Mouse (Mus musculus): ENCODE measurements around the gene Rps19. TPM values are rescaled to one million over a fixed set of nuclear protein-coding genes. Genes with fewer than 3 reads are reported as not detected.

The Rps19 gene
- total and polyA plus RNA-seq, 3 experiments: 1,739 to 4,140 (median 2,094) TPM

- no peak for TF ChIP-seq E2F4 (IDR thresholded peaks at IDR 0.05; ENCODE audit: insufficient replicate concordance, low read depth, low read length)
- TF ChIP-seq MXI1 (IDR thresholded peaks at IDR 0.05; ENCODE audit: low read depth, low read length): peak; percentile 90
Measured at GRCm38 (mm10) chr7:24850899-24851303, 33.3 kb upstream of the Rps19 start (continued).

- peak overlapping the region; percentile 62 for H3K4me2 ChIP-seq (ENCODE audit: insufficient read depth, low read depth, poor library complexity, severe bottlenecking)
- H3K27ac ChIP-seq (ENCODE audit: insufficient read depth, low read depth): peak overlapping the region; percentile 70
- dilution Hi-C loops (cut with MboI; ENCODE audit: extremely low pct_ligation_motif_present, extremely low pct_unique_long_range_greater_than_20kb, low sequenced_read_pairs) (no loop called here), in situ Hi-C loops (cut with MboI; ENCODE audit: low pct_ligation_motif_present, low pct_unique_long_range_greater_than_20kb, low sequenced_read_pairs) (loop anchor here (10.0 kb wide), 1 partner anchor 53 kb away; the partner anchor contains the start of gene Arhgef1)
- H3K36me3 ChIP-seq (replicated peaks in 1 of 2; ENCODE audit: control insufficient read depth in 1 of 2, insufficient read depth in 1 of 2, low read length in 1 of 2): no peaks in the 10 kb centered on the region
- peaks cover 25 to 54% of the 10 kb centered on the region in 2 experiments for H3K4me1 ChIP-seq (ENCODE audit: control insufficient read depth in 1 of 2, insufficient read depth in 2 of 2)
- TF ChIP-seq MXI1 (IDR thresholded peaks at IDR 0.05; ENCODE audit: low read depth, low read length): 0 out of 2 replicates have a peak, but pooled peaks have one; percentile 14
- peak; percentile 40; the same call in 1 of the 2 replicates for TF ChIP-seq MYC (IDR thresholded peaks at IDR 0.05; ENCODE audit: low read depth, low read length)
- TF ChIP-seq SIN3A (IDR thresholded peaks at IDR 0.05; ENCODE audit: low read length): 0 out of 2 replicates have a peak, but pooled peaks have one; percentile 19
- no peak for TF ChIP-seq MAX (IDR thresholded peaks at IDR 0.05; ENCODE audit: low read length)
- peak in 1 of 2 experiments; percentile 35; a peak in 1 of 4 replicates for TF ChIP-seq CTCF (conservative IDR thresholded peaks at IDR 0.05 in 1 of 2, IDR thresholded peaks at IDR 0.05 in 1 of 2; ENCODE audit: low read depth in 2 of 2, low read length in 2 of 2)
- peak; percentile 53 for DNase-seq (ENCODE audit: extremely low read depth)
- peak overlapping the region; percentile 87 for H3K9ac ChIP-seq (ENCODE audit: insufficient read depth, low read depth)
- H3K4me3 ChIP-seq (replicated peaks in 1 of 3; ENCODE audit: low read depth in 2 of 3, low read length in 2 of 3, poor library complexity in 1 of 3): peak overlapping the region; percentile 42 to 64 (median 50)
- no peaks in the 10 kb centered on the region for H3K79me2 ChIP-seq (replicated peaks; ENCODE audit: control insufficient read depth, extremely low read depth, insufficient read depth, poor library complexity, severe bottlenecking)
- H3K9me3 ChIP-seq (replicated peaks; ENCODE audit: low read length): no peaks in the 10 kb centered on the region
- no peaks in the 10 kb centered on the region for H3K27me3 ChIP-seq (replicated peaks)
Measured at GRCm38 (mm10) chr7:24851596-24852325, 32.4 kb upstream of the Rps19 start.

- Histone ChIP-seq H3K9ac (ENCODE audit: insufficient read depth, low read depth) (peak overlapping the region; percentile 87), H3K27ac (ENCODE audit: insufficient read depth, low read depth) (peak overlapping the region; percentile 70), H3K27me3 (replicated peaks) (no peaks in the 10 kb centered on the region), H3K4me3 (replicated peaks in 1 of 3; ENCODE audit: low read depth in 2 of 3, low read length in 2 of 3, poor library complexity in 1 of 3) (peak overlapping the region; percentile 42 to 64 (median 50)), H3K9me3 (replicated peaks; ENCODE audit: low read length) (no peaks in the 10 kb centered on the region), H3K4me1 (ENCODE audit: control insufficient read depth in 1 of 2, insufficient read depth in 2 of 2) (peaks cover 18 to 46% of the 10 kb centered on the region in 2 experiments; a peak in 3 of 4 replicates), H3K4me2 (ENCODE audit: insufficient read depth, low read depth, poor library complexity, severe bottlenecking) (peak overlapping the region; percentile 62), H3K36me3 (replicated peaks in 1 of 2; ENCODE audit: control insufficient read depth in 1 of 2, insufficient read depth in 1 of 2, low read length in 1 of 2) (no peaks in the 10 kb centered on the region), H3K79me2 (replicated peaks; ENCODE audit: control insufficient read depth, extremely low read depth, insufficient read depth, poor library complexity, severe bottlenecking) (no peaks in the 10 kb centered on the region)
- DNase-seq (ENCODE audit: extremely low read depth): peak; percentile 96
- no peak for TF ChIP-seq E2F4 (IDR thresholded peaks at IDR 0.05; ENCODE audit: insufficient replicate concordance, low read depth, low read length)
- TF ChIP-seq RCOR1 (conservative IDR thresholded peaks at IDR 0.05; ENCODE audit: low read depth, low read length): no peak
- peak; percentile 89 for TF ChIP-seq MXI1 (IDR thresholded peaks at IDR 0.05; ENCODE audit: low read depth, low read length)
- TF ChIP-seq RAD21 (IDR thresholded peaks at IDR 0.05; ENCODE audit: low read depth, low read length): no peak
- peak; percentile 67; the same call in 1 of the 2 replicates for TF ChIP-seq ZMIZ1 (IDR thresholded peaks at IDR 0.05; ENCODE audit: low read depth, low read length)
- no peak for TF ChIP-seq ZNF384 (IDR thresholded peaks at IDR 0.05; ENCODE audit: low read depth, low read length)
- 0 out of 2 replicates have a peak, but pooled peaks have one; percentile 11 for TF ChIP-seq IRF4 (IDR thresholded peaks at IDR 0.05; ENCODE audit: low read depth, low read length)
- TF ChIP-seq USF2 (conservative IDR thresholded peaks at IDR 0.05; ENCODE audit: low read depth, low read length): no peak
- peak; percentile 88 for TF ChIP-seq TCF12 (IDR thresholded peaks at IDR 0.05; ENCODE audit: low read depth, low read length)
- no peak for TF ChIP-seq MAZ (IDR thresholded peaks at IDR 0.05; ENCODE audit: low read depth, low read length)
- TF ChIP-seq TBP (conservative IDR thresholded peaks at IDR 0.05; ENCODE audit: low read depth, low read length): peak; percentile 93
- TF ChIP-seq UBTF (IDR thresholded peaks at IDR 0.05; ENCODE audit: low read depth, low read length): no peak
- TF ChIP-seq POLR2A (IDR thresholded peaks at IDR 0.05; ENCODE audit: low read depth, low read length): peak; percentile 90
- peak; percentile 47; the same call in 1 of the 2 replicates for TF ChIP-seq NELFE (IDR thresholded peaks at IDR 0.05; ENCODE audit: low read depth, low read length)
- no peak for TF ChIP-seq KAT2A (IDR thresholded peaks at IDR 0.05; ENCODE audit: insufficient replicate concordance, low read length)
- TF ChIP-seq MYC (IDR thresholded peaks at IDR 0.05; ENCODE audit: low read depth, low read length): peak; percentile 52; the same call in 1 of the 2 replicates
- TF ChIP-seq POLR2AphosphoS2 (IDR thresholded peaks at IDR 0.05; ENCODE audit: low read depth, low read length): peak; percentile 52; the same call in 1 of the 2 replicates
- no peak for TF ChIP-seq SMC3 (IDR thresholded peaks at IDR 0.05; ENCODE audit: low read depth, low read length)
- TF ChIP-seq ETS1 (conservative IDR thresholded peaks at IDR 0.05; ENCODE audit: low read depth, low read length): peak; percentile 45; the same call in 1 of the 2 replicates
- TF ChIP-seq MAX (IDR thresholded peaks at IDR 0.05; ENCODE audit: low read length): peak; percentile 79
- no peak for TF ChIP-seq CTCF (conservative IDR thresholded peaks at IDR 0.05 in 1 of 2, IDR thresholded peaks at IDR 0.05 in 1 of 2; ENCODE audit: low read depth in 2 of 2, low read length in 2 of 2)
- peak; percentile 30 for TF ChIP-seq SIN3A (IDR thresholded peaks at IDR 0.05; ENCODE audit: low read length)
- TF ChIP-seq JUN (IDR thresholded peaks at IDR 0.05; ENCODE audit: insufficient read depth, low read depth, low read length): no peak
- TF ChIP-seq ELF1 (IDR thresholded peaks at IDR 0.05; ENCODE audit: low read depth, low read length): peak; percentile 60
- no peak for TF ChIP-seq PAX5 (IDR thresholded peaks at IDR 0.05; ENCODE audit: low read length)
- dilution Hi-C loops (cut with MboI; ENCODE audit: extremely low pct_ligation_motif_present, extremely low pct_unique_long_range_greater_than_20kb, low sequenced_read_pairs) (no loop called here), in situ Hi-C loops (cut with MboI; ENCODE audit: low pct_ligation_motif_present, low pct_unique_long_range_greater_than_20kb, low sequenced_read_pairs) (loop anchor here (10.0 kb wide), 1 partner anchor 52 kb away; the partner anchor contains the start of gene Arhgef1)
Measured at GRCm38 (mm10) chr7:24852557-24853232, 31.5 kb upstream of the Rps19 start.
